Mouse (Mus musculus): ENCODE results near the gene Cnot6. TPM values are rescaled to one million over a fixed set of nuclear protein-coding genes. Genes with fewer than 3 reads are reported as not detected.

Cnot6 gene
- 36.8 and 38.2 TPM in 2 replicates for polyA plus RNA-seq (2015; fragmentation: Nextera tagmentation; extraction: Ambion mirVana)

DNA sequence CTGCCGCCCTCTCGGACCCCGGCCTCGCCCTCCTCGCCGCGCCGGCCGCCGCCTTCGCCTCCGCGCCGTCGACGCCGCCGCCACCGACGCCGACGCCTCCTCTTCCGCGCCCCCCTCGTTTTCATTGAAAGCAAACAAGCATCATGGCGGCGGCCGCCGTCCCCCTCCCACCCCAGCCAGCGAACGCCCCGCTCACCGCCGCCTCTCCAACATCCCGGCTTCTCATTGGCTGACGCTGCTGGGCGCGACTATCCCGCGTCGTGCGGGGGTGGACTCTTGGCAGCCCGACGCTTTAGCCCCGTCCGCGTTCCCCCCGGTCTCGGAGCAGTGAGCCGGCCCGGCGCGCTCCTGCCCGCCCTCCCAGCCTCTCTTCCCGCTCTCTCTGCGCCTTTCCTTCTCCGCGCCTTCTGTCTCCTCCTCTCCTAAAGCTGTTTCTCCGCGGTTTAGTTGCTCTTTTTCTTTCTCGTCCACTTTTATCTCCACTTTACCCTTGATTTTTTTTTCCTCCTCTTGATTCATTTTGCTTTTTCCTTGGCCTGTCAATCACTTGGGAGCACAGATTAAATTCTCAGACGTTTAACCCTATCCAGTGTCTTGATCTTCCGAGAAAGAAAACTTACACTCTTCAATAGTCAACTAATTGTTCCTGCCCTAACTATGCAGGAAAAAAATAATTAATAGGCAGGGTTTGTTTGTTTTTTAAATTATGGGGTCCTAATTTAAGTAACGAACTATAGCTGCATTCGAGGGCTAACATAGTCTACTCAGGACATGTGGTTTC lies at the start of gene Cnot6:
TSS of gene Cnot6 (minus strand) at position 169 of the 781 bp plus-strand sequence.
- Histone ChIP-seq H3K27me3 (replicated peaks) (no peaks in the 10 kb centered on the region), H3K9ac (peak within 1 kb of the TSS; percentile 99), H3K4me1 (peaks cover 48% of the 10 kb centered on the region), H3K4me2 (peak within 1 kb of the TSS; percentile 84), H3K4me3 (peak within 1 kb of the TSS; percentile 98), H3K36me3 (peaks cover 6% of the 10 kb centered on the region; the same call in 1 of the 2 replicates), H3K9me3 (no peaks in the 10 kb centered on the region), H3K27ac (replicated peaks) (peak within 1 kb of the TSS; percentile 95)
- 1% methylated on average over 55 of the region's 65 CpGs for WGBS
- ATAC-seq (ENCODE audit: extremely low read depth, insufficient number of reproducible peaks, low FRiP score, low TSS enrichment) = peak; percentile 95

DNA sequence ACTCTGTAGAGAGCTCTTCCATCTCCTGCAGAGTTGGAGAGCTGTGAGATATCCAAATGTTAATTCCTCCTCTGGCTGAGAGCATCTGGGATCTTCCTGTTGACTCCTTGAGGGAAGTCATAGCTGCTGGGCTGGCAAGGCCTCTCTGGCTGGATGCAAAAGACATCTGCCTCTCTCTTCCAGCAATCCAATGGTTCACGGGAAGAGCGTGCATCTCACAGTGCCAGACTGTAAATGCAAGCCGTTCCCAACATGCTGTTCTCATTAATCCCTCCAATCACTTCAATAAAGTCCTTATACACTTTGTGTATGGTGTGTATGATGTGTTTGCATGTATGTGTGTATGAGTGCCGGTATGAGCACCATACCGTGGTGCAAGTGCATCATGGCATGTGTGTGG lies 48.6 kb upstream of the Cnot6 start:
- Histone ChIP-seq H3K4me2 (no peak overlapping the region), H3K9ac (no peak overlapping the region), H3K4me3 (no peak overlapping the region), H3K9me3 (no peaks in the 10 kb centered on the region), H3K27me3 (replicated peaks) (no peaks in the 10 kb centered on the region), H3K4me1 (peaks cover 19% of the 10 kb centered on the region), H3K27ac (replicated peaks) (no peak overlapping the region), H3K36me3 (no peaks in the 10 kb centered on the region)
- ATAC-seq (ENCODE audit: extremely low read depth, insufficient number of reproducible peaks, low FRiP score, low TSS enrichment) = no peak
- WGBS = 84% methylated on average over 5 of the region's 5 CpGs

DNA sequence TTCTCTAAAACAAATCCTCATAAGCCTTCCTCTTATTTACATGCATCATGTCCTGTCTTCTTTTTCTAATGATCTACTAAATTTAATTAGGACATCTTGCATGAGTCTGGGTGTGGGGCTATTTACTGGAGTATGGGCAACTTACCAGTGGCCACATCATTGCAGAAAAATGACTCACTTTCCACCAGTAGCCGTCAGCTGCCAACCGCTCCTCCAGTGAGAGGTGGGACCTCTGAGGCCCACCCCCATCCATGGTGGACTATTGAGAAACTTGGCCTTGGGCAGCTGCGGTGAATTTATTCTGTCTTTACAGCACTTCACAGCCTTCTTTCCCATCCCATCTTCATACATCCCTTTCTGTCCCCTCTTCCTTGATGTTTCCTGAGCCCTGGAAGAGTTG lies 45.6 kb upstream of the Cnot6 start:
- peaks cover 18% of the 10 kb centered on the region for H3K4me1 ChIP-seq
- 79% methylated on average over 3 of the region's 3 CpGs for WGBS

DNA sequence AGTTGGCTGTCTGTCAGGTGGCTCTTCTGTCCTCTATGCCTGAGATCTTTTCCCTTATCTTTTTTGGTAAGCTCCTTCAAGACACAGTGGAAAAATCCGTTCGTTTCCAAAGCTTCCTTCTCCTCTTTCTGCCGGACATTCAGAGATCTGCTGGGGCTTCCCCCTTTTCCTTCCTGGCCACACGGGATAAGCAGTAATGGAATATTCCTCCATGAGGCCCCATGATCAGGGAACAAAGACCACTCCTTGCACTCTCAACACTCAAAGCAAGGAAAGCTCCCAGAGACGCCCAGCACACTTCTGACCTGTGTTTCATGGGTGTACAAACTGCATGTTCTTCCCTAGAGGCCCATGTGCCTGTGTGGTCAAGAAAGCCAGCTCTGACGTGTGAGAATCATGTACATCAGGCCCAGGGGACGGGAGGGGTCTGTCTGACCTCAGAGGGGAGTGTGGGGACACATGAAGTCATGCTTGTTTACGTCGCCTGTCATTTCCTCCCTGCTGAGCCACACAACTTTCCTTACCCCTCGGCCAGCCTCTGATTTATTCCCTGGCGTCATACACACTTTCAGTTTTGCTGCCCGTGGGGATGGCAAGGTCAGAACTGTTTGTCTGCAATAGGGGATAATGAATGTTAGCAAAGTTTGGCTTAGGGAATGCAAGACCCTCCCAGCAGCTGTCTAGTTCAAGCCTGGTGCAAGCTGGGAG lies 42.6 kb upstream of the Cnot6 start:
- Histone ChIP-seq H3K27me3 (replicated peaks) (no peaks in the 10 kb centered on the region), H3K4me2 (peak overlapping the region; percentile 28), H3K9me3 (no peaks in the 10 kb centered on the region), H3K9ac (peak overlapping the region; percentile 12), H3K4me3 (no peak overlapping the region), H3K27ac (replicated peaks) (peak overlapping the region; percentile 82), H3K4me1 (peaks cover 18% of the 10 kb centered on the region), H3K36me3 (no peaks in the 10 kb centered on the region)
- no peak for ATAC-seq (ENCODE audit: extremely low read depth, insufficient number of reproducible peaks, low FRiP score, low TSS enrichment)
- WGBS = 37% methylated on average over 12 of the region's 12 CpGs

More for the DNA sequence above, 45.6 kb upstream of the Cnot6 start:
- ATAC-seq (ENCODE audit: extremely low read depth, insufficient number of reproducible peaks, low FRiP score, low TSS enrichment) = no peak
- Histone ChIP-seq H3K27me3 (replicated peaks) (no peaks in the 10 kb centered on the region), H3K9me3 (no peaks in the 10 kb centered on the region), H3K36me3 (no peaks in the 10 kb centered on the region), H3K4me2 (no peak overlapping the region), H3K4me3 (no peak overlapping the region), H3K27ac (replicated peaks) (no peak overlapping the region), H3K9ac (no peak overlapping the region)

DNA sequence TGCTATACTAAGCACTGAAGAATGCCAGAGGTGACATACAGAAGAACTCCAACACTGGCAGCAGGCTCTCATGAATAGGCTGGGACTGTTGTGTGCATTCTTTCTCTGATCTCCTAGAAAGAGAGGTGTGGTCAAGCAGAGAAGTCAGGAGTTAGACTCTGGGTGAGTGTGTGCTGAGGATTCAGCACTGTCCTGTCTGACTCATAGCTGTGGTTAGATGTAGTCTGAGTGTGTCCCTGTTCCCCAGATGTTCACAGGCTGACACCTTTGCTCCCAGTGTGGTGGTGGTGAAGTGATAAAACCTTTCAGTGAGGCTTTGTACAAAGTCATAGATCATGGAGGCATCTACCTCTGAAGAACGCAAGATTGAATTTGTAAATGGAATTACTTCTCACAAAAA lies 34.2 kb upstream of the Cnot6 start:
- no peaks in the 10 kb centered on the region for H3K36me3 ChIP-seq
- no peaks in the 10 kb centered on the region for H3K27me3 ChIP-seq (replicated peaks)
- no peaks in the 10 kb centered on the region for H3K4me1 ChIP-seq
- H3K27ac ChIP-seq (replicated peaks) = no peak overlapping the region
- ATAC-seq (ENCODE audit: extremely low read depth, insufficient number of reproducible peaks, low FRiP score, low TSS enrichment) = no peak
- no peak overlapping the region for H3K9ac ChIP-seq
- H3K4me3 ChIP-seq = no peak overlapping the region
- WGBS = 95% methylated on average over 1 of the region's 1 CpGs
- no peak overlapping the region for H3K4me2 ChIP-seq
- peaks cover 13% of the 10 kb centered on the region for H3K9me3 ChIP-seq

DNA sequence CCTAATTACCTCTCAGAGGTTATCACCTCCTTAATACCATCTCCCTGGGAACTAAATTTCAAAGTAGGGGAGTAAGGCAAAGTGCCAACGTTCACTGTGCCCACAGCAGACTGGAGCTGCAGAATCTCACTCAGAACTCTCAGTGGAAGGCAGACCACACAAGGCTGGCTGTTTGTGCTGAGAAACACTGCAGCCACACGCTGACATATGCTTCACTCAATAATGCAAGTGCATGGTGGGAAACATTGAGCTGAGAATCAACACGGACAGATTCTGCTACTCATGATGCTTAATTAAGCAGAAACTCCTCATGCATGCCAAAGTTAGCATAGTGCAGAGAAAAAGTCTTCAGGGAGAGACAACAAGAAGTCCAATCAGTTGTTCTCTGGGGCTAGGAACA lies 33.3 kb upstream of the Cnot6 start:
- H3K36me3 ChIP-seq = no peaks in the 10 kb centered on the region
- no peak for ATAC-seq (ENCODE audit: extremely low read depth, insufficient number of reproducible peaks, low FRiP score, low TSS enrichment)
- H3K9ac ChIP-seq = no peak overlapping the region
- no peak overlapping the region for H3K27ac ChIP-seq (replicated peaks)
- H3K4me2 ChIP-seq = no peak overlapping the region
- no peaks in the 10 kb centered on the region for H3K4me1 ChIP-seq
- WGBS = 77% methylated on average over 3 of the region's 3 CpGs
- H3K27me3 ChIP-seq (replicated peaks) = no peaks in the 10 kb centered on the region
- no peak overlapping the region for H3K4me3 ChIP-seq
- H3K9me3 ChIP-seq = peaks cover 13% of the 10 kb centered on the region

DNA sequence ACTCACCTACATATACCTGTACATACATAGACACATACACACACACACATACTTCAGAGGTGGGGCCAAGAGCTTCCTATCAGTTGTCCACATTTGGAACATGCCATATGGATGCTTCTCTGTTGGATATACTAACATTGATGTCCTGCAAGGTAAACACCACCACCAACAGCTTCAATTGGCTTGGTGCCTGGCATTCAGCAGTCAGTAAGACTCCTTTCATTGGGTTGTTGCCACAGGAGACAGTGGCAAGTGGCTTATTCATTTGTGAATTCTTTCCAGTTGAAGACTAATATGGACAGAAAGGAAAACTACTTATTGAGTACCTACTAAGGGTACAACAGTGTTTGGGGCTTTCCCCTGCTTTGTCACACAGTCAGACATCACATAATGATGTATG lies 32.5 kb upstream of the Cnot6 start:
- Histone ChIP-seq H3K4me2 (no peak overlapping the region), H3K4me1 (no peaks in the 10 kb centered on the region), H3K27me3 (replicated peaks) (no peaks in the 10 kb centered on the region), H3K27ac (replicated peaks) (no peak overlapping the region), H3K36me3 (no peaks in the 10 kb centered on the region), H3K9me3 (peaks cover 13% of the 10 kb centered on the region), H3K9ac (no peak overlapping the region), H3K4me3 (no peak overlapping the region)
- ATAC-seq (ENCODE audit: extremely low read depth, insufficient number of reproducible peaks, low FRiP score, low TSS enrichment) = no peak

DNA sequence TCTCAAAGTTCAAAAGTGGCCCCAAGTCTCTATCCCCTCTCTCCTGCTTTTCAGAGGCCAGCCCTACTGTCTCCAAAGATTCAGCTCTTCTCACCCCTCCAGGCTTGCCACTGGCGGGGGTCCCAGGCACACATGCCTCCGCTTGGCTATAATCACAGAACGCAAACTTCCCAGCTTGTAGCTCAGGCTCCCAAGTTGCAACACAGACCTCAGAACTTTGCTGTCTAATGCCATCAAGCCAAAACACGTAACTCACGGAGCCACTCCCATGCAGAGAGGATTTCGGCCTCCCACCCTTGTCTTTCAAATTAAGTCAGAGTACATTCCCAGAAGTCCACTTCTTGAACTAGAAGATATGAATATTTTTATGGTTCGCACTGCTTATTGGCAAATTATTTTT lies 31.1 kb upstream of the Cnot6 start:
- 81% methylated on average over 7 of the region's 7 CpGs for WGBS
- no peak for ATAC-seq (ENCODE audit: extremely low read depth, insufficient number of reproducible peaks, low FRiP score, low TSS enrichment)
- H3K4me3 ChIP-seq = no peak overlapping the region
- no peak overlapping the region for H3K4me2 ChIP-seq
- no peaks in the 10 kb centered on the region for H3K36me3 ChIP-seq
- H3K27me3 ChIP-seq (replicated peaks) = no peaks in the 10 kb centered on the region
- peaks cover 7% of the 10 kb centered on the region for H3K9me3 ChIP-seq
- H3K27ac ChIP-seq (replicated peaks) = no peak overlapping the region
- H3K9ac ChIP-seq = no peak overlapping the region
- H3K4me1 ChIP-seq = no peaks in the 10 kb centered on the region

DNA sequence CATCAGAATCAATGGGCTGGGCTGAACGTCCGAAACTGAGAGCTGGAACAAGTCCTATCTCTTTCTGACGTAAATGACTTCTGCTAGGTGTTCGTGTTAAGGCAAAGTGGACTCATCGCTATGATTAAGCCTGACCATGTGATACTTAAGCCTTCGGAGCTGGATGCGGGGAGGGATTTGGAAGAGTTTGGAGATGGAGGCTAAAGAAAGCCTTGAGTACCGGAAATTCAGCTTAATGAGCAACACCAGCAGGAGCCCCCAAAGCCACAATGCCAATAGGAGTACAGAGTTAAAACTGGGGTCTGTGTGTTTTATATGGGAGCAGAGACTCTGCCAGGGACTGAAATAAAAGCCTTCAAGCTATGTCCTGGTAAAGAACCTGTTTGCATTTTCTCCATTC lies 29.7 kb upstream of the Cnot6 start:
- Histone ChIP-seq H3K9ac (no peak overlapping the region), H3K27ac (replicated peaks) (no peak overlapping the region), H3K4me2 (no peak overlapping the region), H3K4me1 (peaks cover 11% of the 10 kb centered on the region), H3K27me3 (replicated peaks) (no peaks in the 10 kb centered on the region), H3K4me3 (no peak overlapping the region), H3K36me3 (no peaks in the 10 kb centered on the region), H3K9me3 (no peaks in the 10 kb centered on the region)
- 70% methylated on average over 8 of the region's 8 CpGs for WGBS
- ATAC-seq (ENCODE audit: extremely low read depth, insufficient number of reproducible peaks, low FRiP score, low TSS enrichment) = no peak

DNA sequence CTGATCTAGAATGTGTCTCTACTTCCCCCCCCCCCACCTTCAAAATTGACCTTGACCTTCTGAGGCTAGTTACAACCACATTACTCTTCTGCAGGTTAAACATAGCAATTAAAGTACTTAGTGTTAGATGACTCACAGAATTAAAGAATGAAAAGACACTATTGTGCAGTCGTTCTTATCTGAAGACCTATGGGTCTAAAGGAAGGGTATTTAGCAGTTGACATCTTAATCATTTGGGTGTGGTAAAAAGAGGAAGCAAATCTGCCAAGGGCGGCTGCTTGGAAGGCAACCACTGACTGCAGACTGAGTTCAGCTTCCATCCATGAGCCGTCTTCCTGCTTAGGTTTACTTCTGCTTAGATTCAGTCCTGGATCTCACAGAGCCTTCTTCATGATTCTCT lies 27.3 kb upstream of the Cnot6 start:
- Histone ChIP-seq H3K36me3 (no peaks in the 10 kb centered on the region), H3K4me2 (no peak overlapping the region), H3K9ac (no peak overlapping the region), H3K4me3 (no peak overlapping the region), H3K27ac (replicated peaks) (no peak overlapping the region), H3K9me3 (no peaks in the 10 kb centered on the region), H3K27me3 (replicated peaks) (no peaks in the 10 kb centered on the region), H3K4me1 (peaks cover 26% of the 10 kb centered on the region)
- ATAC-seq (ENCODE audit: extremely low read depth, insufficient number of reproducible peaks, low FRiP score, low TSS enrichment) = no peak
- WGBS = 41% methylated on average over 3 of the region's 3 CpGs

DNA sequence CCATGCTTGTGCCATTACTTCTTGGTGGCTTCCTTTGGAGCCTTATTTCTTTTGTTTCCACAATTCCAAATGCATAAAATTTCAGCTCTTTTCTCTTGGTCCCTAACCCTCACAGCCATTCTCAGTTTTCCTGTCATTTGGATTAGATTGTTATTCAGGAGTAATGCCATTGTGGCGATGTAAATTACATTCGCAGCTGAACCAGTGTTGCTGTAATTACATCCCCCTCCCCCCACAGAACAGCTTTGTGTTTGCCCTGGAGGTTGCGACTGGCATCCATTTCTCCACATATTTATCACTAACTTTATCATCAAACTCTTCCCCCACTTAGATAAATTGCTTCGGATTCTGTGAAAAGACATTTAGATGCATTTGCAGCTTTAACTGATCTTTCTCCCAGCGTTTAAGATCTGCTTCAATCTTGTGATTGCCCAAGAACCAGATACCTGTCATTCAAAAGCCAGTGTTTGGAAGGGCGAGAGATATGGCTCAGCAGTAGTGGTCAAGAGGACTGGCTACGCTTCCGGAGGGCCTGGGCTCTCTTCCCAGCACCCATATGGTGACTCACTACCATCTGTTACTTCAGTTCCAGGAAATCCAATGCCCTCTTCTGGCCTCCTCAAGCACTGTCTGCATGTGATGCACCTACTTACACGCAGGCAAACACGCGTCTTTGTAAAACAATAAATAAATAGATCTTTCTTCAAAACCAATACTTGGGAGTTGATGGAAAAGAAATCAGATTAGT lies 26.3 kb upstream of the Cnot6 start:
- no peak overlapping the region for H3K4me3 ChIP-seq
- no peaks in the 10 kb centered on the region for H3K27me3 ChIP-seq (replicated peaks)
- no peak overlapping the region for H3K27ac ChIP-seq (replicated peaks)
- H3K4me1 ChIP-seq = peaks cover 26% of the 10 kb centered on the region
- H3K36me3 ChIP-seq = no peaks in the 10 kb centered on the region
- ATAC-seq (ENCODE audit: extremely low read depth, insufficient number of reproducible peaks, low FRiP score, low TSS enrichment) = no peak
- H3K9ac ChIP-seq = no peak overlapping the region
- no peak overlapping the region for H3K4me2 ChIP-seq
- no peaks in the 10 kb centered on the region for H3K9me3 ChIP-seq
- 75% methylated on average over 11 of the region's 11 CpGs for WGBS
